Mouse (Mus musculus) splenic B cell, adult 2 months (primary cell): ENCODE measurements around the gene Cd80.
A peak's percentile ranks its signal among the peaks of the same experiment; 100 is the strongest.
"Not testable (repeated sequence)": the region's sequence is repeated elsewhere in the genome, so short reads cannot be mapped to it uniquely, and the experiment has no call there.

Experiments
- DNase-seq: peaks from one replicate; pipeline ENCODE4 v3.0.0-alpha.2; 2011; ENCODE audit warnings: low read depth, low spot score
- H3K27me3 ChIP-seq: 2 replicates; pipeline ENCODE4 v1.6.1; 2012; ENCODE audit warnings: mild to moderate bottlenecking, low read length, moderate library complexity, mixed read lengths; ENCODE audit not compliant: control insufficient read depth, poor library complexity, insufficient read depth, severe bottlenecking
- H3K36me3 ChIP-seq: 2 replicates; pipeline ENCODE4 v1.6.1; 2012; ENCODE audit warnings: mild to moderate bottlenecking, low read length, moderate library complexity, mixed read lengths; ENCODE audit not compliant: control insufficient read depth, poor library complexity, insufficient read depth, severe bottlenecking

Gene Cd80

GRCm38 (mm10) chr16:38441611-38442010 lies 13.8 kb upstream of the Cd80 start:
- DNase-seq, result no peak
- H3K27me3 ChIP-seq, result no peaks in the 10 kb centered on the region; the same call in 1 of the 2 replicates
- peaks cover 7% of the 10 kb centered on the region; the same call in 1 of the 2 replicates for H3K36me3 ChIP-seq

- no peak for DNase-seq
- H3K27me3 ChIP-seq, result no peaks in the 10 kb centered on the region; the same call in 1 of the 2 replicates
- peaks cover 7% of the 10 kb centered on the region; the same call in 1 of the 2 replicates for H3K36me3 ChIP-seq
These were observed 13.1 kb upstream of the Cd80 start for GRCm38 (mm10) chr16:38442216-38442615.

GRCm38 (mm10) chr16:38443721-38444464 lies 11.5 kb upstream of the Cd80 start:
- DNase-seq, result no peak
- Histone ChIP-seq H3K36me3 (peaks cover 7% of the 10 kb centered on the region), H3K27me3 (no peaks in the 10 kb centered on the region; the same call in 1 of the 2 replicates)

- Histone ChIP-seq H3K36me3 (peaks cover 8% of the 10 kb centered on the region), H3K27me3 (no peaks in the 10 kb centered on the region)
- no peak for DNase-seq
These were observed 10.3 kb upstream of the Cd80 start for GRCm38 (mm10) chr16:38445046-38445445.

- H3K36me3 ChIP-seq, result peaks cover 9% of the 10 kb centered on the region
- no peak for DNase-seq
These were observed 9.8 kb upstream of the Cd80 start for GRCm38 (mm10) chr16:38445576-38445975.

GRCm38 (mm10) chr16:38446141-38446540 lies 9.2 kb upstream of the Cd80 start:
- H3K27me3 ChIP-seq, DNase-seq, H3K36me3 ChIP-seq: not testable (repeated sequence)

More at GRCm38 (mm10) chr16:38445576-38445975, 9.8 kb upstream of the Cd80 start:
- no peaks in the 10 kb centered on the region for H3K27me3 ChIP-seq

- Histone ChIP-seq H3K36me3 (peaks cover 9% of the 10 kb centered on the region), H3K27me3 (no peaks in the 10 kb centered on the region)
- DNase-seq, result no peak
These were observed 8.0 kb upstream of the Cd80 start for GRCm38 (mm10) chr16:38447366-38447765.

- no peak for DNase-seq
- Histone ChIP-seq H3K36me3 (peaks cover 9% of the 10 kb centered on the region), H3K27me3 (no peaks in the 10 kb centered on the region)
These were observed 6.9 kb upstream of the Cd80 start for GRCm38 (mm10) chr16:38448458-38448857.

GRCm38 (mm10) chr16:38450707-38451106 lies 4.7 kb upstream of the Cd80 start:
- peaks cover 2% of the 10 kb centered on the region for H3K36me3 ChIP-seq
- H3K27me3 ChIP-seq, result no peaks in the 10 kb centered on the region
- no peak for DNase-seq

- DNase-seq, result no peak
- H3K36me3 ChIP-seq, result peaks cover 2% of the 10 kb centered on the region; the same call in 1 of the 2 replicates
- no peaks in the 10 kb centered on the region for H3K27me3 ChIP-seq
These were observed 3.7 kb upstream of the Cd80 start for GRCm38 (mm10) chr16:38451421-38452205.

GRCm38 (mm10) chr16:38452442-38453202 lies 2.7 kb upstream of the Cd80 start, which contains the start of gene Adprh:
Adprh (minus strand) TSS chr16:38452703.
- DNase-seq, result peak; percentile 74
- Histone ChIP-seq H3K36me3 (peaks cover 2% of the 10 kb centered on the region; the same call in 1 of the 2 replicates), H3K27me3 (no peaks in the 10 kb centered on the region)

- Histone ChIP-seq H3K27me3 (no peaks in the 10 kb centered on the region), H3K36me3 (peaks cover 2% of the 10 kb centered on the region; the same call in 1 of the 2 replicates)
- DNase-seq, result no peak
These were observed 2.2 kb upstream of the Cd80 start for GRCm38 (mm10) chr16:38453203-38453553.

GRCm38 (mm10) chr16:38453952-38454351 lies 1.4 kb upstream of the Cd80 start:
- Histone ChIP-seq H3K36me3 (peaks cover 2% of the 10 kb centered on the region; the same call in 1 of the 2 replicates), H3K27me3 (no peaks in the 10 kb centered on the region)
- DNase-seq, result no peak

- Histone ChIP-seq H3K36me3 (peaks cover 2% of the 10 kb centered on the region; the same call in 1 of the 2 replicates), H3K27me3 (no peaks in the 10 kb centered on the region)
- DNase-seq, result no peak
These were observed 667 bp upstream of the Cd80 start for GRCm38 (mm10) chr16:38454533-38455254.
